Mouse (Mus musculus) heart, adult 2 months (tissue): ENCODE measurements around the gene Sept9.

Experiments
- CTCF ChIP-seq: fragments of 200-600 bp; IDR thresholded peaks from 2 replicates; pipeline ENCODE4 v1.8.1; 2022; ENCODE audit warnings: antibody characterized with exemption, mild to moderate bottlenecking, moderate library complexity
- EP300 ChIP-seq: fragments of 200-500 bp; IDR thresholded peaks from 2 replicates; pipeline ENCODE4 v1.6.1; 2011; ENCODE audit warnings: low read depth, low read length, control low read depth; ENCODE audit not compliant: insufficient read depth
- POLR2A ChIP-seq: fragments of 200-500 bp; IDR thresholded peaks from 2 replicates; pipeline ENCODE4 v1.6.1; 2011; ENCODE audit warnings: mild to moderate bottlenecking, low read depth, low read length, control low read depth; ENCODE audit not compliant: insufficient read depth

DNA sequence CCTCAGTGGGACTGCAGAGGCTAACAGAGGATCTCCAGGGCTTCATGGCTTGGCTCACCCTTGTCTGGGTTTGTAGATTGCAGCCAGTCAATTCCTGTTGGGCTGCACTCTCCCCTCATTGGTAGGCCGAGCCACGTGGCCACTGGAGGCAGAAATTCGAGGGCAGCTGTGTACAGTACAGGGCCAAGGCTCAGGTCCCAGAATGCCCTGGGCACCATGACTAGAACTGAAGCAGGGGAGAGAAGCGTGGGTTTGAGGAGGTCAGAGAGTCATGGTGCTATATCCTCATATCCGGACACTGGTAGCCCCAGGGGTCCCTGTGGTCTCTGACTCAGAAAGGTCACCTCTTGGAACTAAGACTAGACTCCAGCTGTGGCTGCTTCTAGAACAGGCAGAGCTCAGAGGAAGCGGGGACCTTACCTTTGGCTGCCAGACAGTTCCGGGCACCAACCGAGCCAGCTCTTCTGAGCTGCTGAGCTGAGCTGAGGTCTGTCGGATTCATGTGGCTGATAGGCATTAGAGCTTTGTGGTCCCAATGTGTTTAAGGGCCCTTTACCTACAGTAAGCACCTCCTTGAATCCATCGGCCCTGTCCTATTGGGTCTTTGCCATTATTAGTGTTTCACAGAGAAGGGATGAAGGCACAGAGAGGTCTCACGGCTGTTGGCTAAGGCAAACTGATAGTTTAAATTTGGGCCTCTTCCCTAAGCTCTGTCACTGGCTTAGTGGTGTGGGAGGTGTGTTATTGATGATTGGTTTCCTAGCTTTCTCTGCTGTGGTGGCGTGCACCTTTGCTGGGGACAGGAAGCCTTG is 119.5 kb downstream of the Sept9 start:
- no peak for TF ChIP-seq POLR2A
- no peak for TF ChIP-seq CTCF
- TF ChIP-seq EP300, result no peak
